Mouse (Mus musculus) embryonic fibroblast, embryonic 13.5 days (primary cell): ENCODE results near the gene Gpr156. TPM values are rescaled to one million over a fixed set of nuclear protein-coding genes. Genes with fewer than 3 reads are reported as not detected.

Source experiments
- H3K27ac ChIP-seq: 2 replicates; pipeline ENCODE4 v1.5.1; 2012; ENCODE audit warnings: low read length, control low read depth, inconsistent platforms; ENCODE audit not compliant: insufficient read depth
- H3K4me1 ChIP-seq: 2 replicates; pipeline ENCODE4 v1.6.1; 2011; ENCODE audit warnings: low read length; ENCODE audit not compliant: control insufficient read depth, insufficient read depth
- H3K4me3 ChIP-seq: 2 replicates; pipeline ENCODE4 v1.5.1; 2011; ENCODE audit warnings: mild to moderate bottlenecking, control low read depth, low read length; ENCODE audit not compliant: insufficient read depth
- CTCF ChIP-seq: IDR thresholded peaks from 2 replicates; pipeline ENCODE4 v1.5.1; 2011; ENCODE audit warnings: mild to moderate bottlenecking, control low read depth, low read length, moderate library complexity, borderline replicate concordance; ENCODE audit not compliant: insufficient read depth
- POLR2A ChIP-seq: IDR thresholded peaks from 2 replicates; pipeline ENCODE4 v1.6.1; 2011; ENCODE audit warnings: low read depth, mild to moderate bottlenecking, control low read depth, low read length, moderate library complexity
- polyA plus RNA-seq: library from polyadenylated mRNA; stranded (reverse); fragments of >200 nt; gene quantifications from 2 replicates; pipeline ENCODE4 v1.2.4, GENCODE M21; 2011; ENCODE audit warnings: low read depth; ENCODE audit not compliant: missing spikeins, insufficient read length

The Gpr156 gene
- polyA plus RNA-seq: 0.13 and 0.30 TPM in 2 replicates

DNA sequence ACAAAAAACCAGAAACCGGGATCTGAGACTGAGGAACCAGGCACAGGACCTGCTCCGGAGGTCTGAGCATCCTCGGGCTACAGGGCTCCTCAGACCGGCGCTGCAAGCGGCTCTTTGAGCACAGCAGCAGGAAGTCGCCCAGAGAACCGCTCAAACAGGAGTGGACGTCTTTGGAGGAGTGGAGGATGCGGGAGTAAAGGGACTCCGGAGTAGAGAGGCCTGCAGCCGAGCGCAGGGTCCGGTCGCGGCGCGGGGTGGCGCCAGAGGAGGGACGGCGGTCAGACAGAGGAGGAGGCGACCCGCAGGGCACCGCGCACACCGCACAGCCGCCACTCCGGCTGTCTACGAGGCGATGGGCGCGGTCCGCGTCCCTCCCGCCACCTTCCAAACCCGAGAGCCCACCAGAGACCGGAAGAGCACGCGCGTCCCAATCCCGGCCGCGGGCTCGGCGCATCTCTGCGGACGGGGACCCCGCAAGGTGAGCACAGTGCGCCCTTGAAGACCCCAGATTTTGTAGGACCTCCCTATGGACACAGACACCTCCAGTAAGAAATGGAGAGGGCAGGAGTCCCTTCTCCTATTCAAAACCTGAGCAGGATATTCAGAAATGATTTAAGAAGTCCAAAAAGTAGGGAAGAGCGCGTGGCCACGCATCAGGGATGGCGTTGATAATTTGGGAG, at the start of gene Gpr156:
TSS of gene Gpr156 (plus strand) at position 359 of the 680 bp plus-strand sequence.
- peak; percentile 44 for TF ChIP-seq CTCF
- TF ChIP-seq POLR2A: no peak
- no peak within 1 kb of the TSS for H3K27ac ChIP-seq
- peak within 1 kb of the TSS; percentile 44 for H3K4me3 ChIP-seq
- H3K4me1 ChIP-seq: no peaks in the 10 kb centered on the region

DNA sequence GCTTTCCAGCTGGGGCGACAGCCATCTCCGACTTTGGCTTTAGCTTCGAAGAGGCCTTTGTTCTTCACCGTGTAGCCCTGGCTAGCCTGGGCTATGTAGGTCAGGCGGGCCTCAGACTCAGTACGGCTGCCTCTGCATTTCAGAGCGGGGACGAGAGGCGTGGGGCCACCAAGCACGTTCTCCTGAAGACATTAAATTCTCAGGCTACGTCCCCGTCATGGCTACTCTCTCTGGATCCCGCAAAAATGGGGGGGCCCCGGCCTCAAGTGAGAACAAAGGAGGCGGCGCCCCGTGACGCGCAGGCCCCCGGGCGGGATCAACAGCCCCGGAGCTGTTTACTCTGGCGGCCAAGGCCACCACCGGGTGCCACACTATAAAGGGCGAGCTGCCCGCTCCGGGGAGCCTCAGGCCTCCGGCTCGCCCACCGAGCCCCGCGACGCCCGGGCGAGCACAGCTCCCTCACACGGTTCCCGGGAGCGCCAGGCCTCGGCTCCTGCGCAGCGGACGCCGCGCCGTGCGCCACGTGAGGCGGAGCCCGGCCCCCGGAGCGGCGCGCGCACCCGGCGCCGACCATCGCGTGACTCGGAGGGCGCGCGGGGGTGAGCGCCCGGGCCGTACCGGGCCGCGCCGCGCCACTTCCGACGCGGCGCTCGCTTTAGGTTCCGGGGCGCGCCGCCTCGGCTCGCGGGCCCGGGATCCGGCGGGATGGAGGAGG, 48.3 kb upstream of the Gpr156 start, which contains the start of gene Lrrc58:
TSS of gene Lrrc58 (plus strand) at position 599 of the 715 bp plus-strand sequence.
- Histone ChIP-seq H3K4me3 (peak within 1 kb of the TSS; percentile 88), H3K4me1 (0 out of 2 replicates have a peak, but pooled peaks cover 5% of the 10 kb centered on the region), H3K27ac (peak within 1 kb of the TSS; percentile 97)
- TF ChIP-seq POLR2A: peak; percentile 51
- no peak for TF ChIP-seq CTCF

DNA sequence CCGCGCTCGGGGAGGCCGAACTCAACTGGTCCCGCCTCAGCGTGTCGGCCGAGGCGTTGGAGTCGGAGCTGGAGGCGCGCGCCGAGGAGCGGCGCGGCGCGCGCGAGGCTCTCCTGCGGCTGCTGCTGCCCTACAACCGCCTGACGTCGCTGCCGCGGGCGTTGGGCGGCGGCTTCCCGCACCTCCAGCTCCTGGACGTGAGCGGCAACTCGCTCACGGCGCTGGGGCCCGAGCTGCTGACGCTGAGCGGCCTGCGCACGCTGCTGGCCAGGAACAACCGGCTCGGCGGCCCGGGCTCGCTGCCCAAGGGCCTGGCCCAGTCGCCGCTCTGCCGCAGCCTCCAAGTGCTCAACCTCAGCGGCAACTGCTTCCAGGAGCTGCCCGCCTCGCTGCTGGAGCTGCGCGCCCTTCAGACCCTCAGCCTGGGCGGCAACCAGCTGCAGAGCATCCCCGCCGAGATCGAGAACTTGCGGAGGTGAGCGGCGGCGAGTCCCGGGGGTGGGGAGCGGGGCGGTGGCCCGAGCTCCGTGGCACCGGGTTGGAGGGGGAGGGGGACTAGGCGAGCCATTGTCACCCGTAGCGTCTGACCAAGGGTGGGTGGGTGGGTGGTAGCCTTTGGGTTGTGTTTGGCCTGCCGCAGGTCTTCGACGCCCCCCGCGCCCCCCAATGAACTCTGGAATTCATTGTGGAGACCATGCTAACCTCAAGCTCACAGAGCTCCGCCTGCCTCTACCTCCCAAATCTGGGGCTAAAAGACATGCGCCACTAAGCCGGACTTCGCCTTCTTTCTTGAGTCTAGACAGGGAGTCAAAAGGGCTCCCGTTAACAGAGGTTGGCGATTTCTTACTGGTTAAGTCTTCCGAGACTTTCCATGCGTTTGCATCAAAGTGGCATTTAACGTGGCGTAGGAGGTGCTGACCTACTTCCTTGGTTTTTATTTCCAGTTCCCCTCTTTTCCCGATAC, 47.5 kb upstream of the Gpr156 start:
- H3K4me1 ChIP-seq: peaks cover 5% of the 10 kb centered on the region; the same call in 1 of the 2 replicates
- peak overlapping the region; percentile 88 for H3K4me3 ChIP-seq
- peak overlapping the region; percentile 97 for H3K27ac ChIP-seq
- TF ChIP-seq CTCF (no peak), POLR2A (0 out of 2 replicates have a peak, but pooled peaks have one; percentile 59)

GRCm38 (mm10) chr16:37869470-37870231, 46.6 kb upstream of the Gpr156 start:
- H3K4me3 ChIP-seq: peak overlapping the region; percentile 88
- peaks cover 5% of the 10 kb centered on the region; the same call in 1 of the 2 replicates for H3K4me1 ChIP-seq
- peak overlapping the region; percentile 60 for H3K27ac ChIP-seq
- TF ChIP-seq CTCF: no peak
- no peak; the same call in 1 of the 2 replicates for TF ChIP-seq POLR2A

DNA sequence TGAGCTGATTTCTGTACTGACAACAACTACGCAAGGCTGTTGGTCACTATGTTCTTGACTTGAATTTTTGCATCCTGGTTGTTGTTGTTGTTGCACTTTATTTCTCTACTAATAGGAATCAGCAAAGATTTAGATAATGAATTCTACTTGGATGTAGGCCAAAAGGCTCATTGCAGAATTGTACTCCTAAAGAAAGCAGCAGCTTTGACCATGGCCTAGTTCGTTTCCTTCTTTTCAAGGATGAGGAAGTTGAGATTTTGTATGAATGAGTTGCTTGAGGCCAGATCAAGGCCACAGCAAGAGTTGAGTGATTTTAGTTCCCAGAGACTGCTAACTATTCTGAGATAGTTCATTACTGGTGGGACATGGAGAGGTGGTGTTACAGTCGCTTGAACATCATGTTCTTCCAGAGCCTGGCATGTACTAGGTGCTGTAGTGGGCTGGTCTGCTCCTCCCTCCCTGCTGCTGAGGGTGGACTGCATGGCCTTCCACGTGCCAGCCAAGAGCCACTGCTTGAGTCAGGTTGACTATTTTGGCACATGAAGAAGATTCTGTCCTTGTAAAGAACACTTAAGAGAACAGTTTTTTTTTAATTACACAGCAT, 45.1 kb upstream of the Gpr156 start:
- Histone ChIP-seq H3K27ac (no peak overlapping the region), H3K4me1 (peaks cover 5% of the 10 kb centered on the region; the same call in 1 of the 2 replicates), H3K4me3 (no peak overlapping the region; the same call in 1 of the 2 replicates)
- TF ChIP-seq POLR2A: no peak
- TF ChIP-seq CTCF: no peak

GRCm38 (mm10) chr16:37874501-37875235, 41.6 kb upstream of the Gpr156 start:
- Histone ChIP-seq H3K27ac (no peak overlapping the region), H3K4me1 (peaks cover 13% of the 10 kb centered on the region), H3K4me3 (no peak overlapping the region)
- no peak for TF ChIP-seq POLR2A
- TF ChIP-seq CTCF: no peak

- Histone ChIP-seq H3K27ac (no peak overlapping the region), H3K4me3 (no peak overlapping the region), H3K4me1 (peaks cover 8% of the 10 kb centered on the region)
- TF ChIP-seq CTCF (no peak), POLR2A (no peak)
These were observed 38.9 kb upstream of the Gpr156 start for GRCm38 (mm10) chr16:37877406-37877805.

DNA sequence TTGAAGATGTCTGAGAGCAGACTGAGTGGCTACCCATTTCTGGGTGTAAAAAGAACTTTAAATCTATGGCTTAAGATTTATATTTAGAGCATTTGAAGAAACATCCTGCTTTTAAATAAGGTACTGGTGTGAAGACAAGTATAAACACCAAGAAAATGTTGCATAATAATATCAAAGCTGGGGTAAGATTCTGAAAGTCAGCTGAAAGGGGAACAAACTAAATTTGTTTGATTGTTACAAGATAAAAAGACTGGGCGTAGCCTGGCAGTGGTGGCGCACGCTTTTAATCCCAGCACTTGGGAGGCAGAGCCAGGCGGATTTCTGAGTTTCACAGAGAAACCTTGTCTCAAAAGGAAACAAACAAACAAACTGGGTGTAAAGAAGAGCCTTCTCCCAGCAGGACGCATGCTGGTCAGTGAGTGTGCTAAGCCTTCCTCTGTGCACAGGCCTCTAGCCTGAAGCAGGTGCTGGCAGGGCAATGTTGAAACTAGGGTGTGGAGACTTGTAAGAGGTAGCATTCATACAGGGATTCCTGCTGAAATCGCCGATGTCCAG, 37.3 kb upstream of the Gpr156 start:
- Histone ChIP-seq H3K27ac (no peak overlapping the region), H3K4me1 (peaks cover 8% of the 10 kb centered on the region), H3K4me3 (no peak overlapping the region)
- TF ChIP-seq CTCF (no peak), POLR2A (no peak)
